Mouse (Mus musculus) kidney, postnatal 14 days (tissue): ENCODE results near the gene Gm20425.

Source experiments
- DNase-seq: peaks from one replicate; pipeline ENCODE4 v3.0.0; 2022; ENCODE audit warnings: mixed read lengths

Gm20425 gene

DNA sequence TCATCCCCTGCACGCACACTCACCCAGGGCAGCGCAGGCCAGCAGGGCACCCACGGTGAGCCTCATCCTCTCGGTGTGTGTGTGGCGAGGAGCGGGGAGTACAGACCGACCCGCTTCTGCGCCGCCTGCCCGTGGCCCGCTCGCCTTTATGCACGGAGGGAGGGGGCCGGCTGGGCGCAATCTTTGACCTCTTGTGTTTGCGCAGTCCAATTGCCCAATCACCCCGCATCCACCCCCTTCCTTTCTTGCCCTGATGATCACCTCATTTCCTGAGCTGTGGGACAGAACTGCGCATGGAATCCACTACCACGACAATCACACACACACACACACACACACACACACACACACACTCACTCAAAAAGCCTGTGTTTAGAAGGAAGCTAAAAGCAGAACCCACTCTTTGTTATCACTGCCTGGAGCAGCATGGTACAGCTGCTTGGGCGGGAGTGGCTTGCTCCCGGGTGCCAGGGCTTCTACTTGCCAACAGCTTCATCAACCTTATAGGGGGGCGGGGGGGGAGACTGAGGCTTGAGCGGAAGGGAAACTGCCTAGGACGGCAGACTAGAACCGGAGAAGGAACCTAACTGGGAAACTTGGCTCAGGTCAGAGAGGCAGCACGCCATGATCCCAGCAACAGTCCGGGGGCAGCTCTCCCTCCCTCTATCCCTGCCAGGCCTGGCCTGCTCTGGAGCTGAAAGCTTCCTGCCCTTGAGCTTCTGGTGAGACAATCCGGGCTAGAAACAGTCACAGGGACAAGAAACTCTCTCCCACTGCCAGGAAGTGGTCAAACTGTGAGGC lies at the start of gene Gm20425, which contains the start of gene Trf:
TSS of gene Gm20425 (minus strand) at position 157 of the 801 bp plus-strand sequence.
TSS of gene Trf (minus strand) at position 294 of the 801 bp plus-strand sequence.
- DNase-seq: peak; percentile 62

DNA sequence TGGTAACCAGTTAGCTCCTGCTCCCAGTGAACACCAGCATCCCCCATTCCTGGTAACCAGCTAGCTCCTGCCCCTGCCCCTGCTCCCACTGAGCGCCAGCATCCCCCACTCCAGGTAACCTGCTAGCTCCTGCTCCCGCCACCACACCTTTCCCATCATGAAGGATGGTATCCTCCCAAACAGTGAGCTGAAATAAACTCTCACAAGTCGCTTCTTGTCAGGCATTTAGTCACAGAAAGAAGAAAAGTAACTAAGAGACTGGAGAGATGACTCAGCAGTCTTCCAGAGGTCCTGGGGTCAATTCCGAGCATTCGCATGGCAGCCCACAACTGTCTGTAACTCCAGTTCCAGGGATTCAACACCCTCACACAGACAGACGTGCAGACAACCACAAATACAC lies 46.8 kb upstream of the Gm20425 start:
- no peak for DNase-seq

GRCm38 (mm10) chr9:103275676-103276075 lies 45.6 kb upstream of the Gm20425 start:
- no peak for DNase-seq

- no peak for DNase-seq
These were observed 44.7 kb upstream of the Gm20425 start for GRCm38 (mm10) chr9:103274819-103275218.

GRCm38 (mm10) chr9:103271104-103271503 lies 41.0 kb upstream of the Gm20425 start:
- DNase-seq: no peak

- DNase-seq: no peak
These were observed 35.7 kb upstream of the Gm20425 start for GRCm38 (mm10) chr9:103265778-103266177.

- DNase-seq: no peak
These were observed 22.8 kb upstream of the Gm20425 start for GRCm38 (mm10) chr9:103252906-103253305.

DNA sequence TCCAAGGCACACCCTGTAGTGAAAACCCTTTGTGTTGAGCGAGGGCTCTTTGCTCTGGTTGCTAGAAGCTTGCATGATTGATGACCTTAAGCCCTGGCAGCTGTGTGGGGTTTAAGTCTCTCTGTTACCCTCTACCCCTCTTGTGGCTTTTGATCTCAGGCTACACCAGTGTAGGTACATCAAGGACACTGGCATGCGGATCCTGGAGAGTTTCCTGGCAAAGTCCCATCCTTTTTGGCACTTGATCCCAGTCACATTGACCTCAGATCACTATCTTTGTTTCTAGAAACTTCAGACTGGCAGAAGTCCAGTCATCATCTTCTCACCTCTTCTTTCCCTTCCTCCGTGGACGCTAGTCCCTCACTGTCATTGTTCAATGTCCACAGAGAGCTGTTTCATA lies 18.5 kb upstream of the Gm20425 start:
- DNase-seq: no peak

DNA sequence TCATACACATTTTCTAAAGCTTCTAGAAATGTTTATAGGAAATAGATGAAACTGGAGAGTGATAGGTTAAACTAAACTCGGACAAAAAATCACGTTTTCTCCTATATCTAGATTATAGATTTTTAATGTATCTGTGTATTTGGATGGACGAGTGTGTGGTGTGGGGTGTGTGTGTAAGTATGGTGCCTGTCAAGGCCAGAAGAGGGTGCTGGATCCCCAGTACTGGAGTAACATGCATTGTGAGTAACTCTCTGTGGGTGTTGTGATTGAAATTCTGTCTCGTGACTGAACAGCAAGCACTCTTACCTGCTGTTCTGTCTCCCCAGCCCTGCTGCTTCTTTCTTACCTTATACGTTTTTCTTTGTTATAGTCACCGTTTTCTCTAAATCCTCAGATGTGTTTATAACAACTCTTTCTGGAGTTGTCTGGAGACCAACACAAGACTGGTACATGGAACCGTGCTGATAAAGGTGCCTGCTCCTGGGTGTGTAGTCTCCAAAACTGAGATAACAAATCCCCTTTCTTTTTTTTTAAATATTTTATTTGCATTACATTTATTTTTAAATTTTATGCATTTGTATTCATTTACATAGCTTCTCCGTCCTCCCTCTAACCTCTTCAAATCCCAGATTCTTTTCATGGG lies 16.5 kb upstream of the Gm20425 start:
- no peak for DNase-seq

DNA sequence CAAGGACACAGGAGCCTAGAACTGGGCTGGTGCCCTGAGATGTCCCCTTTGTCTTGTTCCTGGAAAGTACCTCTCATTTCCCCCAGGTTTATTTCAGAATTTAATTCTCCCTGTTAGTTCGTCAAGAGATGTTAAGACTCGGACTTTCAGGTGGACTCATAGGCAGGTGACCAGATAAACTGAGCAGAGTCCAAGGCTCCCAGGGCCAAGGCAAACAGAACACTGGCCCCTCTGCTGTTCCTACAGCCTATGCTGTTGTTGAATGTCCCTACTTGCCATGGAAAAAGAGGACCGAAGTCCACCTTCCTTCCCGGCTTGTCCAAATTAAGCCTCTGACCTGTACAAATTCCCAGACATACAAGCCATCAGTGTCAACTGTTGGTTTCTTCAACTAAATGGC lies 13.5 kb upstream of the Gm20425 start:
- DNase-seq: peak; percentile 15

DNA sequence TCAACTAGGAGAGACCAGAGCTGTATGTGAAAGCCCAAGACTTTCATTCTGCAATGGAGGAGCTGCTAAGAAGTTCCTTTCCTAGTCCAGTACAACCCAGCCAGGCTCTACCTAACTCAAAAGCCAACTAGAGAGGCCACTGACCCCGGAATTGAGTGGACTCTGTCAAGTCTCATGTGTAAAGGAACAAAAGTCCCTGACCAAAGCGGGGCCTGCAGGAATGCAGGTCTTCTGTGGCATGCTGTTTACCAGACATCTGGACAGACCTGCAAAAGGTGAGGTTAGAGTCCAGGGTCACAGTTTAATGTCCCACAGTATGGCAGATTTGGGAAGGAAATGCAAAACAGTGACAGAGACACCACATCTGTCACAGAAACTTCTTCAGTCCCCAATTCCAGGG lies 11.1 kb upstream of the Gm20425 start:
- peak; percentile 14 for DNase-seq

DNA sequence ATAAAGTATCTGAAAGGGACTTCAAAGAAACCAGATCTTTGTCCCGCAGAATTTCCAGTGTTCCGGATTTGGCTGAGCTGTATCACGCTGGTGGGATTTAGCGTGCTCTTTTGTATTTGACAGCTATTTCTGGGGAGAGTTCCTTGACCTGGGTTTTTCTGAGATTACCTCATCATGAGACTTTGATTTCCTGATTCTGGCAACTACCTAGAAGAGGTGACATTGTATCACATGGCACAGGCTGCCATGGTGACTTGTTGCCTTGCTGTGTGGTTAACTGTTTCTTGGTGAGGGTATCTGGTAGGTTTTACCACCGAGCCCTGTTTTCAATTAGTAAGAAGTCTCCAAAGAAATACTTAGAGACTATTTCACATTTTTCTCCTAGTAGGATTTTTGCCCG lies 9.4 kb upstream of the Gm20425 start:
- no peak for DNase-seq

- DNase-seq: peak; percentile 14
These were observed 4.6 kb upstream of the Gm20425 start for GRCm38 (mm10) chr9:103234565-103235165.

DNA sequence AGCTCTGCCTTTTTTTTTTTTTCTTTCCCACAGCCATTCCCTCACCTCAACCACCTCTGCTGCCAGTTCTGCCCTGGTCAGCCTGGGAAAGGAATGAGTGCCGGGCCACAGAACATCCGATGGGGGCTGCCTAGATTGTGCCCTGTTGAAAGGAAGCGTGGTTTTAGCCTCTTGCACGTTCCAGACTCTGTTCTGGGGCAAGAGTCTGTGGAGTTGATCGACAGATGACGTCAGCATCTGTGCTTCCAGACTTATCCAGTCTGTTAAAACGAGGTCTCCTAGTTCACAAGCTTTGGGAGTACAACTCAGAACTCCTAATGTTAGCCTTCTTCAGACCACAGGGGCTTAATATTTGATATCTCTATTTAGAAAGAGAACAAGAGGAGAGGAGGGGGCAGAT lies 4.0 kb upstream of the Gm20425 start:
- no peak for DNase-seq

DNA sequence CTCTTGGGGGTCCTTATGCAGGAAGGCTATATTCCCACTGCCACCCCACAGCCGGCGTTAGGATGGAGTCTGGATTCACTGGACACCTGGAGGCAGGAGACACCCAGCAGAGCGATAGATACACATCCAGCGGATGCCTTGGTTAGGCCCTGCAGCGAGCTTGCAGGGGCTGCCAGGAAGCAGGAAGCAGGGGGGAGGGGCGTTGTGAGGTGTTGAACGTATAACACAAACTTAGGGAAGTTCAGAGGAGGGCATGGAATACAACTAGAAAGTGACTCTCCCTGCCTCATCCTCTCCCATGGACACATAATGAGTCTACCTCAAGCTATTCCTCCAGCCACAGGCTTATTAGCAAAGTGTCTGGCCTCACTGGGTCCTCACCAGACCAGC lies 2.9 kb upstream of the Gm20425 start:
- no peak for DNase-seq

- DNase-seq: no peak
These were observed 2.3 kb upstream of the Gm20425 start for GRCm38 (mm10) chr9:103232232-103233005.

DNA sequence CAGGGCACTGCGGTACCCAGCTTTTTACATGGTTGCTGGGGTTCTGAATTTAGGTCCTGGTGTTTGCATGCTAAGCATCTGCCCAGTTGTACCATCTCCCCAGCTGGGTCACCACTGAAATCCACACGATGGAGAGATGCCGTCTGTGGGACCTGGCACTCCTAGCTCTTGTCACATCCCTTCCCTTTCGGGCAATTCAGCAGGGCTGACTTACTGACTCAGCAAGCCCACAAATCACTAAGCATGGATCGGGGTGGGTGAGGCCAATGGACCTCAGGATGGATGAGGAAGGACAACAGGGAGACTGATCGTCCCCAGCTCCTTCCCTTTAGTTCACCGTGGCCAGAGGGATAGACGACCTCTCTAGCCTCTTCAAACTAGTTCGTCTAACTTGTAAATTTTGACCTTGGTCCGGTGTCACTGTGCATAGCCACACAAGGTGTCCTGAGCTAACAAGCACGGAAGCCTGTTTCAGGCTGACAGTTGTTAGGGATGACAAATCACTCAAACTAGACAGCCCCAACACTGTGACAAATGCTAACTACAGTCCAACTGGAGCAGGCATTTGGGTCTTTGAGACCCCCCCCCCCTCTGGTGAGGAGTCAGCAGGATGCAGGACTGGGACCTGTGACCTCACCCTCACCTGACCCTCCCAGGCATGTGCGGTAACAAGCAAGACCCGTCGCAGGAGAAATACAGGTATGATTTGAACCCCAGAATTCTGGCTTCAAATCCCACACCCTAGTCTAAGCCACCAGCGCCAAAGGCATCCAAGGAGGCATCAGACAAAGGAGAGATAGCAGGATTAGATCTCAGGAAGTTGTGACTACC lies 855 bp downstream of the Gm20425 start:
- DNase-seq: no peak

GRCm38 (mm10) chr9:103228370-103229003 lies 1.6 kb downstream of the Gm20425 start:
- no peak for DNase-seq

- no peak for DNase-seq
These were observed 2.3 kb downstream of the Gm20425 start for GRCm38 (mm10) chr9:103227760-103228159.

DNA sequence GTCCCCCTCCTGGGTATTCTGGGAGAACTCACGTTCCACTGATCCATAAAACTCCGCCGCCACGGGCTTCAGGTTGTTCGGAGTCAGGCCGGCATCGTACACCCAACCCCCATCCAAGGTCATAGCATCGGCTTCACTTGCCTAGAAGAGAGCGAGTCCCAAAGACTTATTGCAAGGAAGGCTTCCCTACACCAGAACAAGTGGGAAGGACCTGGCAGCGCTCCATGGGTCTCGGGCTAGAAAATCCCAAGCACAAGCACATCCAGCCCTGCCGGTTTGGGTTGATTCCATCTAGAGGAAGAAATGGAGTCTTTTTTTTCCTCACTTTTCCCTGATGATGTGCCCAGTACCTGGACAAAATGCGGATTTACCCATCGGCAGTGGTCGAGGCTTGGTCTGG lies 3.3 kb downstream of the Gm20425 start:
- peak; percentile 42 for DNase-seq

- peak; percentile 25 for DNase-seq
These were observed 4.6 kb downstream of the Gm20425 start for GRCm38 (mm10) chr9:103225464-103225863.

- no peak for DNase-seq
These were observed 5.4 kb downstream of the Gm20425 start for GRCm38 (mm10) chr9:103224721-103225120.
